Mouse (Mus musculus) CH12F3 (cell line): ENCODE results near the gene Pax8.

Experiments used
- in situ Hi-C: fragments of 300-500 bp; cut with MboI; formaldehyde crosslinking; loops from 2 replicates; pipeline ENCODE4 v1.14.3; 2020; ENCODE audit warnings: low sequenced_read_pairs

Gene Pax8

DNA sequence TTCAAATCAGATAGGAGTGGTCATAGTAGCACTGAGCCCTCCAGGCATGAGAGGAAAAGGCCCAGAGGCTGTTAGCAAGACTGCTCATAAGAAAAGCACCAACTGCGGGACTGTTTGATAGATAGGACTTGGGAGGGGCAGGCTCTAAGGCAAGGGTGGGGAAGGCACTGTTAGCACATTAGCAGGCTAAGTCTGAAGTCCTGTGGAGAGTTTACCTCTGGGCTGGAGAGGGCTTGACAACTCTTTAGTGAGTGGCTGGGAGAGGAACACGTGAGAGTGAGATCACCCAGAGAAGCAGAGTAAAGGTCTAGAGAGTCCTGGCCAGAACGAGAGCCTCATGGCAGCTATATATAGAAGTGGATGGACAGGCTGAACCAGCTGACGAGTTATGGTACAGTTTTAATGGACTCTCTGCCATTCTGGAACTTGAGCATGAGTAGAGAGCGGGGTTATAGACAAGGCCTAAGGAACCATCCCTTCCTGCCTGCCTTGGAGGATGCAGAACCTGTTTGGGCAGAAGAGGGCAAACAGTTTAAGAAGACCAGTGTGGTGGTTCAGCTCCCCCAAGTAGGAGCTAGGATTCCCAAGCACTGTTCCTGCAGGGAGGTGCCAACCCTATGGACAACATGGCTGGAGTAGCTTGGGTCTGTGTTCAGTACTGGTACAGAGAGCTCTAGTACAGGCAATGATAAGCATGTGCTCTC, 96.5 kb downstream of the Pax8 start:
- in situ Hi-C loops: no loop called here
